Mouse (Mus musculus) cerebellum, adult 9-11 months (tissue): ENCODE measurements around the gene AU040320.

Experiments
- DNase-seq: peaks from one replicate; pipeline ENCODE4 v3.0.0; 2022

Gene AU040320

GRCm38 (mm10) chr4:126750863-126751555, 2.3 kb upstream of the AU040320 start:
- peak; percentile 64 for DNase-seq

- no peak for DNase-seq
These were observed 1.8 kb upstream of the AU040320 start for GRCm38 (mm10) chr4:126751556-126752023.

- peak; percentile 85 for DNase-seq
These were observed 1.2 kb upstream of the AU040320 start for GRCm38 (mm10) chr4:126752024-126752607.

GRCm38 (mm10) chr4:126752608-126753141, 669 bp upstream of the AU040320 start:
- DNase-seq: peak; percentile 81

- no peak for DNase-seq
These were observed 877 bp downstream of the AU040320 start for GRCm38 (mm10) chr4:126754231-126754611.

GRCm38 (mm10) chr4:126754736-126755374, 1.5 kb downstream of the AU040320 start:
- DNase-seq: peak; percentile 37

GRCm38 (mm10) chr4:126756766-126757165, 3.4 kb downstream of the AU040320 start:
- DNase-seq: peak; percentile 92

- DNase-seq: peak; percentile 45
These were observed 5.0 kb downstream of the AU040320 start for GRCm38 (mm10) chr4:126758299-126758698.

GRCm38 (mm10) chr4:126759435-126759834, 6.1 kb downstream of the AU040320 start:
- DNase-seq: no peak

- no peak for DNase-seq
These were observed 9.4 kb downstream of the AU040320 start for GRCm38 (mm10) chr4:126762586-126763359.

GRCm38 (mm10) chr4:126763483-126763882, 10.1 kb downstream of the AU040320 start:
- DNase-seq: no peak

- no peak for DNase-seq
These were observed 16.6 kb downstream of the AU040320 start for GRCm38 (mm10) chr4:126769800-126770563.

- DNase-seq: no peak
These were observed 17.5 kb downstream of the AU040320 start for GRCm38 (mm10) chr4:126770831-126771230.

GRCm38 (mm10) chr4:126773871-126774270, 20.5 kb downstream of the AU040320 start:
- no peak for DNase-seq

- no peak for DNase-seq
These were observed 21.8 kb downstream of the AU040320 start for GRCm38 (mm10) chr4:126775182-126775581.

GRCm38 (mm10) chr4:126779148-126779581, 25.8 kb downstream of the AU040320 start:
- DNase-seq: no peak

- DNase-seq: no peak
These were observed 26.8 kb downstream of the AU040320 start for GRCm38 (mm10) chr4:126779826-126780775.

- DNase-seq: no peak
These were observed 28.5 kb downstream of the AU040320 start for GRCm38 (mm10) chr4:126781871-126782270.

- no peak for DNase-seq
These were observed 29.2 kb downstream of the AU040320 start for GRCm38 (mm10) chr4:126782512-126782911.

- peak; percentile 43 for DNase-seq
These were observed 29.7 kb downstream of the AU040320 start for GRCm38 (mm10) chr4:126782996-126783395.
